Mouse (Mus musculus): ENCODE results near the gene Nhlh2.

DNA sequence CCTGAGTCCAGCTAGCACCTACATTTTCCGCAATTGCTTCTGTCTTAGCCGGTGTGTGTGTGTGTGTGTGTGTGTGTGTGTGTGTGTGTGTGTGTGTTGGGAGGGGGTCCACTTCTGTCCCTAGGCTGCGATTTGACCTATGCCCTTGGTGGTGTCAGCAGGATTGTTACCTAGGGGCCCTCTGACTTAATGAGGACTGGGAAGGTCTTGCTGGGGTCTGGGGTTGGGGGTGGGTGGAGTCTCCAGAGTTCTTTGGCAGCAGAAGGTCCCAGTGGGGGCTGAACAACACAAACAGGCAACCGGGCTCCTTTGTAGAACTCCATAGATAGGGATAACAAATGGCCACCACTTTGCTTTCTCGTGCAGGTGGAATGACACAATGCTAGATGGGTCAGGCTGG is 14.0 kb downstream of the Nhlh2 start:
- TF ChIP-seq POLR2A (IDR thresholded peaks at IDR 0.05; ENCODE audit: low read depth, low read length) (no peak), CTCF (IDR thresholded peaks at IDR 0.05; ENCODE audit: extremely low read depth, insufficient read depth, insufficient read length, insufficient replicate concordance) (no peak)
